In genomic region chr14:49172582-49172988, GRCm38 (mm10) we compare ENCODE assay signal across 8 mouse cellular contexts. TPM values are rescaled to one million over a fixed set of nuclear protein-coding genes. Genes with fewer than 3 reads are reported as not detected.
DNase-seq lines count a peak whose midpoint lies in the region; ATAC-seq and TF ChIP-seq lines count a peak whose summit lies in the region.

No protein-coding gene starts in this region.

- peak; percentile 87 for ATAC-seq in neural tube, embryonic 14.5 days (ENCODE audit: low read depth)

- peak; percentile 22 for DNase-seq in CH12.LX (ENCODE audit: extremely low read depth)
- DNase-seq in adrenal gland, postnatal 4 days (ENCODE audit: low spot score in 2 of 2) = peak; percentile 31
- DNase-seq in heart, postnatal 10 days = peak; percentile 67 to 75
- DNase-seq in layer of hippocampus, adult 18-20 months (ENCODE audit: low spot score in 2 of 2) = peak; percentile 49 to 54
- DNase-seq in lung, adult 2 months = peak; percentile 53
- DNase-seq in testis, postnatal 14 days (ENCODE audit: low spot score) = peak; percentile 76

- no peak for TF ChIP-seq CTCF in CH12.LX (conservative IDR thresholded peaks at IDR 0.05 in 1 of 2, IDR thresholded peaks at IDR 0.05 in 1 of 2; ENCODE audit: low read depth in 2 of 2, low read length in 2 of 2)
- no peak for TF ChIP-seq CTCF in lung, adult 2 months (IDR thresholded peaks at IDR 0.05; ENCODE audit: insufficient read depth, low read length)

- dilution Hi-C loops in CH12.LX (cut with MboI; ENCODE audit: extremely low pct_ligation_motif_present, extremely low pct_unique_long_range_greater_than_20kb, low sequenced_read_pairs) = no loop called here

- under 1% methylated on average over 46 of the region's 46 CpGs for WGBS in lung, adult 2 months
- WGBS in neural tube, embryonic 14.5 days = under 1% methylated on average over 40 of the region's 46 CpGs

- H3K27ac ChIP-seq in CH12.LX (ENCODE audit: insufficient read depth, low read depth) = peak overlapping the region; percentile 24
- H3K27ac ChIP-seq in neural tube, embryonic 14.5 days (ENCODE audit: low read depth, low read length) = peak overlapping the region; percentile 87

- H3K4me3 ChIP-seq in CH12.LX (replicated peaks in 1 of 3; ENCODE audit: low read depth in 2 of 3, low read length in 2 of 3, poor library complexity in 1 of 3) = peak overlapping the region; percentile 50 to 97 (median 90)
- peak overlapping the region; percentile 98 for H3K4me3 ChIP-seq in erythroblast, embryonic 14.5 days (replicated peaks)
- H3K4me3 ChIP-seq in lung, adult 2 months (replicated peaks; ENCODE audit: extremely low read depth, low read depth, low read length) = peak overlapping the region; percentile 90
- H3K4me3 ChIP-seq in neural tube, embryonic 14.5 days (ENCODE audit: low read depth, low read length) = peak overlapping the region; percentile 94

- no peak for TF ChIP-seq RAD21 in CH12.LX (IDR thresholded peaks at IDR 0.05; ENCODE audit: low read depth, low read length)

- H3K79me2 ChIP-seq in CH12.LX (replicated peaks; ENCODE audit: control insufficient read depth, extremely low read depth, insufficient read depth, poor library complexity, severe bottlenecking) = peaks cover 26% of the 10 kb centered on the region

- in situ Hi-C loops in CH12.LX (cut with MboI; ENCODE audit: low pct_ligation_motif_present, low pct_unique_long_range_greater_than_20kb, low sequenced_read_pairs) = no loop called here

- peak overlapping the region; percentile 79 for H3K9ac ChIP-seq in CH12.LX (ENCODE audit: insufficient read depth, low read depth)
- H3K9ac ChIP-seq in neural tube, embryonic 14.5 days (replicated peaks; ENCODE audit: low read depth, low read length) = peak overlapping the region; percentile 98

- intact Hi-C loops in heart, postnatal 10 days (cut with DNase I) = loop anchor here (2.0 kb wide), 1 partner anchor 106 kb away; the partner anchor contains the start of genes Ap5m1 and Exoc5

- no peak for TF ChIP-seq POLR2A in CH12.LX (IDR thresholded peaks at IDR 0.05; ENCODE audit: low read depth, low read length)
- no peak for TF ChIP-seq POLR2A in lung, adult 2 months (IDR thresholded peaks at IDR 0.05; ENCODE audit: borderline replicate concordance, extremely low read depth, low read depth, low read length)

- peaks cover 3 to 19% of the 10 kb centered on the region in 2 experiments for H3K36me3 ChIP-seq in CH12.LX (replicated peaks in 1 of 2; ENCODE audit: control insufficient read depth in 1 of 2, insufficient read depth in 1 of 2, low read length in 1 of 2)
- peaks cover 27% of the 10 kb centered on the region for H3K36me3 ChIP-seq in erythroblast, embryonic 14.5 days (ENCODE audit: control insufficient read depth)
- peaks cover 5% of the 10 kb centered on the region; the same call in 1 of the 2 replicates for H3K36me3 ChIP-seq in neural tube, embryonic 14.5 days (ENCODE audit: control insufficient read depth, insufficient read depth, low read length)

- H3K4me1 ChIP-seq in CH12.LX (ENCODE audit: control insufficient read depth in 1 of 2, insufficient read depth in 2 of 2) = peaks cover 3 to 29% of the 10 kb centered on the region in 2 experiments; a peak in 2 of 4 replicates
- H3K4me1 ChIP-seq in erythroblast, embryonic 14.5 days (ENCODE audit: control insufficient read depth) = peaks cover 30% of the 10 kb centered on the region
- H3K4me1 ChIP-seq in lung, adult 2 months (ENCODE audit: control insufficient read depth, insufficient read depth, low read length) = peaks cover 13% of the 10 kb centered on the region
- peaks cover 28% of the 10 kb centered on the region for H3K4me1 ChIP-seq in neural tube, embryonic 14.5 days (ENCODE audit: control insufficient read depth, insufficient read depth, low read length)

- TF ChIP-seq EP300 in CH12.LX (IDR thresholded peaks at IDR 0.05; ENCODE audit: low read length) = no peak

- peak overlapping the region; percentile 84; the same call in 1 of the 2 replicates for H3K4me2 ChIP-seq in CH12.LX (ENCODE audit: insufficient read depth, low read depth, poor library complexity, severe bottlenecking)
- H3K4me2 ChIP-seq in neural tube, embryonic 14.5 days (ENCODE audit: low read depth, low read length) = peak overlapping the region; percentile 94

- H3K27me3 ChIP-seq in CH12.LX (replicated peaks) = no peaks in the 10 kb centered on the region
- H3K27me3 ChIP-seq in erythroblast, embryonic 14.5 days (ENCODE audit: control insufficient read depth) = no peaks in the 10 kb centered on the region
- H3K27me3 ChIP-seq in neural tube, embryonic 14.5 days (ENCODE audit: control insufficient read depth, insufficient read depth, low read length) = no peaks in the 10 kb centered on the region

- H3K9me3 ChIP-seq in CH12.LX (replicated peaks; ENCODE audit: low read length) = no peaks in the 10 kb centered on the region
- H3K9me3 ChIP-seq in erythroblast, embryonic 14.5 days (ENCODE audit: control insufficient read depth, low read length) = no peaks in the 10 kb centered on the region
- H3K9me3 ChIP-seq in neural tube, embryonic 14.5 days (ENCODE audit: control insufficient read depth, low read length) = no peaks in the 10 kb centered on the region

TF ChIP-seq in CH12.LX, 34 proteins besides CTCF, POLR2A, EP300 and RAD21:
- peak; percentile 87; the same call in 1 of the 2 replicates for TF ChIP-seq UBTF (IDR thresholded peaks at IDR 0.05; ENCODE audit: low read depth, low read length)
- TF ChIP-seq ZMIZ1 (IDR thresholded peaks at IDR 0.05; ENCODE audit: low read depth, low read length) = no peak
TF ChIP-seq in CH12.LX: peak in this region for 1.

RNA-seq across cellular contexts. Expression of gene Naa30, which starts 0.6 kb away (rescaled TPM):
- total RNA-seq in CH12.LX (2012; rRNA removed) = 13.5 and 15.2 TPM in 2 replicates
- 26.5 and 31.4 TPM in 2 replicates for total RNA-seq in CH12.LX (2014; rRNA removed)
- 23.5 and 25.6 TPM in 2 replicates for polyA plus RNA-seq in CH12.LX (2012; ENCODE audit: insufficient read length, low read depth)
- total RNA-seq in adrenal gland, postnatal 4 days (2021) = 10 to 100 TPM; 29.7 to 33.8 TPM
- polyA plus RNA-seq in erythroblast, embryonic 14.5 days (2012) = 0.29 and 0.45 TPM in 2 replicates
- 10 to 100 TPM; 23.7 to 27.1 TPM for total RNA-seq in heart, postnatal 10 days (2021)
- 10 to 100 TPM; 35.8 to 36.1 TPM for total RNA-seq in layer of hippocampus, adult 18-20 months (2021)
- 5.0 and 7.5 TPM in 2 replicates for polyA plus RNA-seq in lung, adult 2 months (2012; rRNA removed)
- polyA plus RNA-seq in neural tube, embryonic 14.5 days (2014; fragmentation: Nextera tagmentation; extraction: Ambion mirVana) = 18.3 and 22.2 TPM in 2 replicates

Comparison
In these comparisons a context has a peak if more than half of its experiments do, and no peak if none do; other contexts are left out.
1. Peak in every context shown above with its lines: DNase-seq, ATAC-seq, H3K4me3 ChIP-seq and H3K27ac ChIP-seq.
2. DNase-seq: peak in every context shown above with its lines; median percentile 76 in testis, postnatal 14 days; 71 in heart, postnatal 10 days; 53 in lung, adult 2 months; 52 in layer of hippocampus, adult 18-20 months; 31 in adrenal gland, postnatal 4 days; 22 in CH12.LX.